Mouse (Mus musculus) stomach, postnatal 0 days (tissue): Measurements from ENCODE around the gene Bik. TPM values are rescaled to one million over a fixed set of nuclear protein-coding genes. Genes with fewer than 3 reads are reported as not detected.

Experiments
- ATAC-seq: fragments of 200-750 bp; cut with Nextera tagmentation; 2 replicates; pipeline ENCODE4 v1.8.0; 2017; ENCODE audit not compliant: low FRiP score, low TSS enrichment
- DNase-seq: peaks from one replicate; pipeline ENCODE4 v3.0.0-alpha.2; 2016; ENCODE audit warnings: low spot score
- H3K27ac ChIP-seq: fragments of 300-500 bp; sonication (generic); replicated peaks from 2 replicates; pipeline ENCODE4 v1.5.1; 2014; ENCODE audit warnings: mild to moderate bottlenecking, control low read depth
- H3K27me3 ChIP-seq: fragments of 300-500 bp; sonication (generic); 2 replicates; pipeline ENCODE4 v1.6.1; 2014; ENCODE audit warnings: low read length; ENCODE audit not compliant: control insufficient read depth, insufficient read depth
- H3K36me3 ChIP-seq: fragments of 300-500 bp; sonication (generic); 2 replicates; pipeline ENCODE4 v1.6.1; 2014; ENCODE audit warnings: low read length, mixed read lengths; ENCODE audit not compliant: control insufficient read depth, insufficient read depth
- H3K4me1 ChIP-seq: fragments of 300-500 bp; sonication (generic); replicated peaks from 2 replicates; pipeline ENCODE4 v1.6.1; 2014; ENCODE audit warnings: antibody characterized with exemption; ENCODE audit not compliant: control insufficient read depth, insufficient read depth
- H3K4me2 ChIP-seq: fragments of 300-500 bp; sonication (generic); replicated peaks from 2 replicates; pipeline ENCODE4 v1.6.1; 2014; ENCODE audit warnings: low read depth, mild to moderate bottlenecking, control low read depth, moderate library complexity
- H3K4me3 ChIP-seq: fragments of 300-500 bp; sonication (generic); 2 replicates; pipeline ENCODE4 v1.5.1; 2014; ENCODE audit warnings: low read depth, low read length, control low read depth
- H3K9ac ChIP-seq: fragments of 300-500 bp; sonication (generic); 2 replicates; pipeline ENCODE4 v1.6.1; 2014; ENCODE audit warnings: mild to moderate bottlenecking, low read length, control low read depth, mixed read lengths
- H3K9me3 ChIP-seq: fragments of 300-500 bp; sonication (generic); 2 replicates; pipeline ENCODE4 v1.6.1; 2016; ENCODE audit warnings: low read length; ENCODE audit not compliant: control insufficient read depth
- CTCF ChIP-seq: IDR thresholded peaks from 2 replicates; pipeline ENCODE4 v1.5.1; 2016; ENCODE audit warnings: antibody characterized with exemption, low read depth, mild to moderate bottlenecking, moderate library complexity
- EP300 ChIP-seq: optimal IDR thresholded peaks from 2 replicates; pipeline ENCODE3; 2016; ENCODE audit warnings: antibody characterized with exemption
- WGBS: fragments of 180-500 bp; shearing (Covaris S2); extraction: QIAGEN DNeasy Blood & Tissue Kit; methylation state at CpG from one replicate; pipeline ENCODE4 v1.1.7; 2014; 5-methylcytosine and 5-hydroxymethylcytosine counted together
- polyA plus RNA-seq: library from polyadenylated mRNA; unstranded; fragments of >200 nt; fragmentation: Nextera tagmentation; extraction: Ambion mirVana; gene quantifications from 2 replicates; pipeline ENCODE4 v1.2.1, GENCODE M21; 2015

The Bik gene
- polyA plus RNA-seq, 1 experiment from 2014 or later, result 4.2 TPM

DNA sequence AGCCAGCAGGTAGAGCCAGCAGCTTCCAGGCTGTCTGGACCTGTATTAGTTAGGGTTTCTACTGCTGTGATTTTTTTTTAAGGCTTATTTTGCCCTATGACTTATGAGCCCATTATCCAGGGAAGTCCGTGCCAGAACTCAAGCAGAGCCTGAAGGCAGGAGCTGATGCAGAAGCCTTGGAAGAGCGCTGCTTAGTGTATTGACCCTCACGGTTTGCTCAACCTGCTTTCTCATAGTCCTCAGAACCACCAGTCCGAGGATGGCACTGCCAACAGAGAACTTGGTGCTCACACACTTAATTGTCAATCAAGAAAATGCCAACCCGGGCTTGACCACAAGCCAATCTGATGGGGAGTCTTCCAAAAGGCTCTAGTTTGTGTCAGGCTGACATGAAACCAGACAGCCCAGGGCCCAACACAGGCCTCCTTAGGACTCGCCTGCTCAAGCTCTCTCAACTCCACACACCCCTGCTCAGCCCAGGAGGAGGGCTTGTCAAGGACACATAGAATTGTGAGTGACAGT lies 5.7 kb upstream of the Bik start:
- DNase-seq, result no peak
- no peak for ATAC-seq

DNA sequence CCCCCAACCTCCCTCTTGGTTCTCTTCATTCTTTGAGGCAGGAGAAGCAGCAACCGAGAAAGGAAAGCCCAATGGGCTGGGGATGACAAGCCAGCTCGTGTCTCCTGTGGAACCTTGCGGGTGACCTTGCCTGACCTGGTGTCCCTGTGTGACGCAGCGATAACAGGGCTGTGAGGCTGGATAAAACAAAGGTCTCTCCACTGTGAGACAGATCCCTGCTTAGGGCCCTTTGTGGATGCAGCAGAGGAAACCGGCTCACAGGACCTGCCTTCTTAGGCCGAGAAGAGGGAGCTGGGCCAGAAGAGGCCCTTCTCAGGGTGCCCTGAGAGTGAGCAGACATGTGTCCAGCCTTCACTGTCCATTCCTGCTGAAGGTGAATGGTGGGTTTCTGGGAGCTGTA lies 3.5 kb upstream of the Bik start:
- DNase-seq, result no peak
- no peak for ATAC-seq
- no peaks in the 10 kb centered on the region for H3K27me3 ChIP-seq

More for the DNA sequence above, 5.7 kb upstream of the Bik start:
- no peak overlapping the region for H3K9ac ChIP-seq
- no peak overlapping the region for H3K4me2 ChIP-seq
- no peaks in the 10 kb centered on the region for H3K4me1 ChIP-seq
- TF ChIP-seq CTCF (no peak), EP300 (no peak)
- no peak overlapping the region for H3K27ac ChIP-seq
- 70% methylated on average over 6 of the region's 6 CpGs for WGBS
- H3K36me3 ChIP-seq, result no peaks in the 10 kb centered on the region
- H3K9me3 ChIP-seq, result no peaks in the 10 kb centered on the region
- no peak overlapping the region for H3K4me3 ChIP-seq
- H3K27me3 ChIP-seq, result no peaks in the 10 kb centered on the region

DNA sequence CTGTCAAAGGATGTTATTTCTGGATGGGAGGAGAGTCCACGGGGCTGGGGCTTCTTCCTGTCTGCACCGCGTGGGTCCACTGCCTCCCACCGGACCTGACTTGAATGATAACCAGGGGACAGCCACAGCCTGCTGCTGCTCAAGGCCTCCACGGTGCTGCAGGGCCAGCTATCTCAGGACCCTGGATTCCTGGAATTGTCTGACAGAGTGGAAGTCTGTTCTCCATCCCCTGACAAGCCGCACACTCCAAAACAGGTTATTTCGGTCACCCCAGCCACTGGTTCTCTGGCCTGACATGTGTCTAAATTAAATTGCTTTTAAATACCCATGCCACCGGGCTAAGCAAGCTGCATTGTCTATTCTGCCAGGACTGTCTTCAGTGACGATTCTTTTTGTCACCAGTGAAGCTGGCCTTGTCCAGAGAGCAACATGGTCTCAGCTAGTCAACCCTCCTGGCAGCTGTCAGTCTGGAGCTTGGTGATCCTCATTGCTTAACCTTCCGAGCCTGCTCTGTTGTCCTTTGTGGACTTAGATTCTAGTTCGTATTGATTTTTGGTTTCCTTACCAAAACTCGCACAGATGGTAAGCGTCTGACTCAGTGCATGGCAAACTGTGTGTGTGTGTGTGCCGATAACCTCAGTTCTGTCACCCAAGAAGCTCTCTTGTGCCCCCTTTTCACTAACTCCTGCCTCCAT lies 2.9 kb upstream of the Bik start:
- H3K4me2 ChIP-seq, result no peak overlapping the region
- H3K27ac ChIP-seq, result no peak overlapping the region
- ATAC-seq (no peak), DNase-seq (no peak)
- 59% methylated on average over 14 of the region's 14 CpGs for WGBS
- no peaks in the 10 kb centered on the region for H3K9me3 ChIP-seq
- no peak overlapping the region for H3K9ac ChIP-seq
- TF ChIP-seq EP300, result no peak
- no peak for TF ChIP-seq CTCF
- H3K4me1 ChIP-seq, result no peaks in the 10 kb centered on the region
- H3K36me3 ChIP-seq, result no peaks in the 10 kb centered on the region
- no peaks in the 10 kb centered on the region for H3K27me3 ChIP-seq
- no peak overlapping the region for H3K4me3 ChIP-seq

More for the DNA sequence above, 3.5 kb upstream of the Bik start:
- Histone ChIP-seq H3K4me1 (no peaks in the 10 kb centered on the region), H3K27ac (no peak overlapping the region), H3K36me3 (no peaks in the 10 kb centered on the region), H3K4me2 (no peak overlapping the region), H3K4me3 (no peak overlapping the region), H3K9me3 (no peaks in the 10 kb centered on the region), H3K9ac (no peak overlapping the region)
- no peak for TF ChIP-seq EP300
- TF ChIP-seq CTCF, result no peak
- WGBS, result 41% methylated on average over 7 of the region's 7 CpGs

GRCm38 (mm10) chr15:83524333-83524729 lies 2.3 kb upstream of the Bik start:
- TF ChIP-seq EP300 (no peak), CTCF (no peak)
- H3K4me3 ChIP-seq, result no peak overlapping the region
- no peak overlapping the region for H3K9ac ChIP-seq
- no peaks in the 10 kb centered on the region for H3K36me3 ChIP-seq
- no peaks in the 10 kb centered on the region for H3K4me1 ChIP-seq
- DNase-seq, result no peak
- no peak overlapping the region for H3K4me2 ChIP-seq
- no peaks in the 10 kb centered on the region for H3K27me3 ChIP-seq
- ATAC-seq, result no peak
- no peak overlapping the region for H3K27ac ChIP-seq
- 81% methylated on average over 3 of the region's 3 CpGs for WGBS
- H3K9me3 ChIP-seq, result no peaks in the 10 kb centered on the region

DNA sequence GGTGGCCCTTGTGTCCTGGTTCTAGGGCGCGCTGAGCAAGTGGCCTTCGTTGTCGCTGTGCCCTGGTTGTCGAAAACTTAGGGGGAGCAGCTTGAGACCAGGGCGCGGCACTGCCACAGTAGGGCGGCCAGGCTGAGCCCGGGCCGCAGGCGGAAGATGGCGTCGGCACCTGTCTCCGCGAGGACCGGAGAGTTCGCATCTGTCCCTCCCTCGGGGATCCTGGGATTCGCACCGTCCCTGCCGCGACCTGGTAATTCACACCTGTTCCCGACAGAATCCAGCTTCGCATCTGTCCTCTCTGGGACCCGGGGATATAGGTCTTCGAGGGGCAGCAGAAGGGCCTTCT lies 403 bp downstream of the Bik start:
- no peak overlapping the region for H3K27ac ChIP-seq
- H3K4me3 ChIP-seq, result peak overlapping the region; percentile 49
- peak; percentile 19; the same call in 1 of the 2 replicates for ATAC-seq

GRCm38 (mm10) chr15:83527747-83528146 lies 1.1 kb downstream of the Bik start:
- H3K27ac ChIP-seq, result no peak overlapping the region
- 74% methylated on average over 2 of the region's 2 CpGs for WGBS
- 0 out of 2 replicates have a peak overlapping the region, but pooled peaks have one; percentile 49 for H3K4me3 ChIP-seq
- DNase-seq (no peak), ATAC-seq (no peak)
- no peaks in the 10 kb centered on the region for H3K9me3 ChIP-seq
- H3K36me3 ChIP-seq, result no peaks in the 10 kb centered on the region
- H3K27me3 ChIP-seq, result no peaks in the 10 kb centered on the region
- TF ChIP-seq EP300 (no peak), CTCF (no peak)
- no peaks in the 10 kb centered on the region; the same call in 1 of the 2 replicates for H3K4me1 ChIP-seq
- no peak overlapping the region for H3K9ac ChIP-seq
- peak overlapping the region; percentile 90 for H3K4me2 ChIP-seq

More for the DNA sequence above, 403 bp downstream of the Bik start:
- Histone ChIP-seq H3K4me2 (peak overlapping the region; percentile 90), H3K4me1 (no peaks in the 10 kb centered on the region; the same call in 1 of the 2 replicates), H3K27me3 (no peaks in the 10 kb centered on the region), H3K9me3 (no peaks in the 10 kb centered on the region), H3K36me3 (no peaks in the 10 kb centered on the region), H3K9ac (peak overlapping the region; percentile 63)
- DNase-seq, result peak; percentile 41
- WGBS, result 3% methylated on average over 26 of the region's 26 CpGs
- TF ChIP-seq CTCF, result no peak
- no peak for TF ChIP-seq EP300
